Mouse (Mus musculus): ENCODE results near the gene Fgfr1op2.

Fgfr1op2 gene

GRCm38 (mm10) chr6:146611385-146611784 lies 34.4 kb downstream of the Fgfr1op2 start:
- DNase-seq, result no peak

GRCm38 (mm10) chr6:146611897-146612296 lies 34.9 kb downstream of the Fgfr1op2 start:
- no peak for DNase-seq

- DNase-seq, result no peak
Measured at GRCm38 (mm10) chr6:146612736-146613135, 35.7 kb downstream of the Fgfr1op2 start.

- DNase-seq, result no peak
Measured at GRCm38 (mm10) chr6:146613907-146614306, 36.9 kb downstream of the Fgfr1op2 start.

GRCm38 (mm10) chr6:146614541-146614940 lies 37.5 kb downstream of the Fgfr1op2 start:
- no peak for DNase-seq

- no peak for DNase-seq
Measured at GRCm38 (mm10) chr6:146615891-146616290, 38.9 kb downstream of the Fgfr1op2 start.

- no peak for DNase-seq
Measured at GRCm38 (mm10) chr6:146616670-146617069, 39.7 kb downstream of the Fgfr1op2 start.

GRCm38 (mm10) chr6:146628123-146628522 lies 51.1 kb downstream of the Fgfr1op2 start:
- no peak for DNase-seq

- DNase-seq, result no peak
Measured at GRCm38 (mm10) chr6:146629781-146630756, 53.1 kb downstream of the Fgfr1op2 start.

- DNase-seq, result no peak
Measured at GRCm38 (mm10) chr6:146630961-146631360, 54.0 kb downstream of the Fgfr1op2 start.

GRCm38 (mm10) chr6:146631847-146632246 lies 54.8 kb downstream of the Fgfr1op2 start:
- no peak for DNase-seq

GRCm38 (mm10) chr6:146632403-146632802 lies 55.4 kb downstream of the Fgfr1op2 start:
- DNase-seq, result no peak

GRCm38 (mm10) chr6:146633097-146633496 lies 56.1 kb downstream of the Fgfr1op2 start:
- DNase-seq, result no peak

GRCm38 (mm10) chr6:146633629-146634014 lies 56.6 kb downstream of the Fgfr1op2 start:
- peak; percentile 76 for DNase-seq

GRCm38 (mm10) chr6:146634015-146634722 lies 57.2 kb downstream of the Fgfr1op2 start:
- DNase-seq, result peak; percentile 71

- DNase-seq, result no peak
Measured at GRCm38 (mm10) chr6:146634759-146635606, 58.0 kb downstream of the Fgfr1op2 start.

- no peak for DNase-seq
Measured at GRCm38 (mm10) chr6:146636482-146636881, 59.5 kb downstream of the Fgfr1op2 start.

- DNase-seq, result no peak
Measured at GRCm38 (mm10) chr6:146640068-146640965, 63.3 kb downstream of the Fgfr1op2 start.

GRCm38 (mm10) chr6:146640991-146641390 lies 64.0 kb downstream of the Fgfr1op2 start:
- no peak for DNase-seq

- no peak for DNase-seq
Measured at GRCm38 (mm10) chr6:146641621-146642210, 64.7 kb downstream of the Fgfr1op2 start.

All from layer of hippocampus, adult 9-11 months (tissue).